In genomic region chr19:4113186-4113805, GRCm38 (mm10) we compare ENCODE assay signal across 8 mouse cellular contexts. TPM values are rescaled to one million over a fixed set of nuclear protein-coding genes. Genes with fewer than 3 reads are reported as not detected.
DNase-seq lines count a peak whose midpoint lies in the region; ATAC-seq and TF ChIP-seq lines count a peak whose summit lies in the region.

No protein-coding gene starts in this region.

- H3K4me1 ChIP-seq in kidney, postnatal 0 days (replicated peaks; ENCODE audit: insufficient read depth, low read length), result peaks cover 9% of the 10 kb centered on the region; the same call in 1 of the 2 replicates
- no peaks in the 10 kb centered on the region for H3K4me1 ChIP-seq in hindbrain, embryonic 16.5 days (ENCODE audit: control insufficient read depth, insufficient read depth, low read depth, low read length)

- no peaks in the 10 kb centered on the region for H3K9me3 ChIP-seq in kidney, postnatal 0 days (replicated peaks; ENCODE audit: low read length)
- no peaks in the 10 kb centered on the region for H3K9me3 ChIP-seq in hindbrain, embryonic 16.5 days (ENCODE audit: control insufficient read depth, low read length)

- WGBS in kidney, postnatal 0 days, result 26% methylated on average over 13 of the region's 13 CpGs
- 71% methylated on average over 13 of the region's 13 CpGs for WGBS in hindbrain, embryonic 16.5 days

- peaks cover 20% of the 10 kb centered on the region for H3K36me3 ChIP-seq in kidney, postnatal 0 days (ENCODE audit: insufficient read depth, low read length)
- peaks cover 39% of the 10 kb centered on the region for H3K36me3 ChIP-seq in hindbrain, embryonic 16.5 days (ENCODE audit: control insufficient read depth, insufficient read depth, low read length)

- H3K9ac ChIP-seq in kidney, postnatal 0 days (ENCODE audit: low read depth, low read length), result 0 out of 2 replicates have a peak overlapping the region, but pooled peaks have one; percentile 3
- H3K9ac ChIP-seq in hindbrain, embryonic 16.5 days (ENCODE audit: low read depth, low read length), result no peak overlapping the region

- peak overlapping the region; percentile 86 for H3K27ac ChIP-seq in kidney, postnatal 0 days
- H3K27ac ChIP-seq in hindbrain, embryonic 16.5 days (ENCODE audit: low read depth, low read length), result no peak overlapping the region

- H3K27me3 ChIP-seq in kidney, postnatal 0 days (ENCODE audit: insufficient read depth, low read length), result no peaks in the 10 kb centered on the region
- H3K27me3 ChIP-seq in hindbrain, embryonic 16.5 days (replicated peaks; ENCODE audit: control insufficient read depth, insufficient read depth, low read length), result no peaks in the 10 kb centered on the region

- TF ChIP-seq CTCF in kidney, postnatal 0 days (IDR thresholded peaks at IDR 0.05; ENCODE audit: low read depth), result no peak

- H3K4me2 ChIP-seq in kidney, postnatal 0 days (ENCODE audit: low read length), result 0 out of 2 replicates have a peak overlapping the region, but pooled peaks have one; percentile 0
- no peak overlapping the region for H3K4me2 ChIP-seq in hindbrain, embryonic 16.5 days (ENCODE audit: low read length)

- peak; percentile 98 to 99 for DNase-seq in adrenal gland, adult (ENCODE audit: inconsistent age in 2 of 2, low spot score in 1 of 2)
- peak; percentile 97 for DNase-seq in cerebellum, adult 9-10 months
- DNase-seq in heart, adult 8-10 months (ENCODE audit: low spot score), result peak; percentile 80
- DNase-seq in kidney, postnatal 0 days (ENCODE audit: low spot score), result peak; percentile 38
- DNase-seq in liver, result peak; percentile 41
- peak; percentile 55 for DNase-seq in ovary, postnatal 10 days (ENCODE audit: low spot score)
- DNase-seq in urinary bladder, postnatal 14 days (ENCODE audit: low spot score), result peak; percentile 89

- H3K4me3 ChIP-seq in kidney, postnatal 0 days (replicated peaks; ENCODE audit: low read depth, low read length), result no peak overlapping the region
- no peak overlapping the region for H3K4me3 ChIP-seq in hindbrain, embryonic 16.5 days (ENCODE audit: low read length)

- peak; percentile 41; the same call in 1 of the 2 replicates for ATAC-seq in kidney, postnatal 0 days (replicated peaks; ENCODE audit: low FRiP score, low read depth)
- no peak for ATAC-seq in hindbrain, embryonic 16.5 days

RNA-seq across cellular contexts. Expression of gene Aip, which starts 12.4 kb away (rescaled TPM):
- 10 to 100 TPM; 65.9 to 79.6 (median 70.7) TPM for total RNA-seq in heart, adult 8-10 months (2022)
- polyA plus RNA-seq in kidney, postnatal 0 days (2015; fragmentation: Nextera tagmentation; extraction: Ambion mirVana), result 83.2 and 84.2 TPM in 2 replicates
- polyA plus RNA-seq in hindbrain, embryonic 16.5 days (2015; fragmentation: Nextera tagmentation; extraction: Ambion mirVana), result 109 and 113 TPM in 2 replicates

RNA-seq across cellular contexts. Expression of gene Pitpnm1, which starts 13.5 kb away (rescaled TPM):
- 10 to 100 TPM; 17.0 to 22.1 (median 18.3) TPM for total RNA-seq in heart, adult 8-10 months (2022)
- polyA plus RNA-seq in kidney, postnatal 0 days (2015; fragmentation: Nextera tagmentation; extraction: Ambion mirVana), result 12.2 and 13.9 TPM in 2 replicates
- 87.3 and 91.9 TPM in 2 replicates for polyA plus RNA-seq in hindbrain, embryonic 16.5 days (2015; fragmentation: Nextera tagmentation; extraction: Ambion mirVana)

RNA-seq across cellular contexts. Expression of gene Cdk2ap2, which starts 16.3 kb away (rescaled TPM):
- total RNA-seq in heart, adult 8-10 months (2022), result 10 to 100 TPM; 33.6 to 43.4 (median 39.5) TPM
- 107 TPM in 2 replicates for polyA plus RNA-seq in kidney, postnatal 0 days (2015; fragmentation: Nextera tagmentation; extraction: Ambion mirVana)
- 85.4 and 86.4 TPM in 2 replicates for polyA plus RNA-seq in hindbrain, embryonic 16.5 days (2015; fragmentation: Nextera tagmentation; extraction: Ambion mirVana)

RNA-seq across cellular contexts. Expression of gene Gpr152, which starts 26.3 kb away (rescaled TPM):
- not detected for total RNA-seq in heart, adult 8-10 months (2022)
- 0.03 TPM in 1 of 2 replicates, not detected in the other for polyA plus RNA-seq in kidney, postnatal 0 days (2015; fragmentation: Nextera tagmentation; extraction: Ambion mirVana)
- not detected in 2 replicates for polyA plus RNA-seq in hindbrain, embryonic 16.5 days (2015; fragmentation: Nextera tagmentation; extraction: Ambion mirVana)

RNA-seq across cellular contexts. Expression of gene Cabp4, which starts 30.5 kb away (rescaled TPM):
- not detected for total RNA-seq in heart, adult 8-10 months (2022)
- polyA plus RNA-seq in kidney, postnatal 0 days (2015; fragmentation: Nextera tagmentation; extraction: Ambion mirVana), result 0.08 and 0.13 TPM in 2 replicates
- polyA plus RNA-seq in hindbrain, embryonic 16.5 days (2015; fragmentation: Nextera tagmentation; extraction: Ambion mirVana), result 0.24 and 0.29 TPM in 2 replicates

Comparison
In these comparisons a context has a peak if more than half of its experiments do, and no peak if none do; other contexts are left out.
1. DNase-seq: peak in every context shown above with its lines; median percentile 98 in adrenal gland, adult; 97 in cerebellum, adult 9-10 months; 89 in urinary bladder, postnatal 14 days; 80 in heart, adult 8-10 months; 55 in ovary, postnatal 10 days; 41 in liver; 38 in kidney, postnatal 0 days.